Mouse (Mus musculus): Measurements from ENCODE around the gene Slc19a3. TPM values are rescaled to one million over a fixed set of nuclear protein-coding genes. Genes with fewer than 3 reads are reported as not detected.
"Not testable (repeated sequence)": the region's sequence is repeated elsewhere in the genome, so short reads cannot be mapped to it uniquely, and the experiment has no call there.

The Slc19a3 gene
- total RNA-seq, 2 experiments from 2014 or later = 0.16 to 0.30 TPM

DNA sequence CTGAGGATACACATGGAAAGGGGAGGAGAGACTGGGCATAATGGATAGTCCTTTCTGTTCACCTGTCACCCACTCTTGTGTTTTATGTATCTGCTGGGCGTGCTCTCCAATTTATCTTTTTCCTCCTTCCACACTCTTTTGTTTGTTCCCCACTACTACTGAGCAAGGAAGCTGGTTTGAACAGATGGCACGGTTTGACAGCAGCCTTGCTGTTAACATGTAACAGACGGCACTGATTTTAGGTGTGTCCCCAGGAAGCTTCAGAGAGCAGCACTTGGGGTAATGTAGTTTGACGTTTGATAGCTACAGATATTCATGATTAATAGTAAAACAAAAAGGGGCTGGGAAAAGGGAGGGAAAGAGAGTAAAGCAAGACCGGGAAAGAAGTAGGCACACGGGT, 30.8 kb downstream of the Slc19a3 start:
- DNase-seq (ENCODE audit: low spot score in 2 of 2) = no peak

DNA sequence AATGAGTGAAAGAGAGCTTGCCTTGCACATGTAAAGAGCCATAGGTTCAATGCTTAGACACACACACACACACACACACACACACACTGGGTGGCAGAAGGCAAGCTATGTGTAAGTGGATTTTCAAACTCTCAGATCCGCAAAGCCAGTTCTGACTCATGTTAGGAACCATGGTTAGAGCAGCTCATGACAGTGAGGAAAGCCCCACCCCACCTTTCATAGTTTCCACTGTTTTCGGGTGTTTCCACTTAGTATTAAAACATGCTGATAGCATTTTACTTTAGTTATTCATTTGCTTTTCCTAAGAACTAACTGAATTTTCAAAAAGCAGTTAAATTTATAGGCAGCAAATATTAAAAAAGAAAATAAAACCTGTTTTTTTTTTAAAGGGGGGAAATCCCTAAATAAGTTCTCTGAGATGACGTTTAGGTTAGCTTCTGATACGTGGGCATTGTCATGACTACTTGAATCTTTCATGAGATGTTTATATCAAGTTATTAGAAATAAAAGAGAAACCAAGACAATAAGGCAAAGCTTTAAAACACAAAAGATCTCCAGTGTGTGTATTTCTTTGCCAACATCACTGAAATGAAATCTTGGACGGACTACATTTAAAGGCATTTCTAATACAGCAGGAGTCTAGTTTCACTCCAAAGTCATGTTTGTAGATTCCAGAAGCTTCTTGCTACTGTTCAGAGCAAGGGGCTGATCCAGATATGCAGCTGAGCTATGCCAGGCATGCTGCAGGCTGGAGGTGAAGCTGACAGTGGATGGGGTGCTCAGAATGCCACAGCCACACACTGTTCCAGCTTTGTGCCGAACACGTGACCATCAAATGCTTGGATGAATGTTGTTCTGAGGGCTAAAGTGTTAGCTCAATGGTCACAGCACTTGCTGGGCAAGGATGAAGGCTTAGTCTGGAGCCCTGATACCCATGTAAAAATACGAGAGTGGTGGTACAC, 31.7 kb downstream of the Slc19a3 start:
- DNase-seq (ENCODE audit: low spot score in 2 of 2) = no peak

GRCm38 (mm10) chr1:83000306-83000705, 37.9 kb downstream of the Slc19a3 start, which contains the start of gene Gm47959:
Gene Gm47959, plus strand, starts transcription at chr1:83000548.
- DNase-seq (ENCODE audit: low spot score in 2 of 2) = not testable (repeated sequence)

DNA sequence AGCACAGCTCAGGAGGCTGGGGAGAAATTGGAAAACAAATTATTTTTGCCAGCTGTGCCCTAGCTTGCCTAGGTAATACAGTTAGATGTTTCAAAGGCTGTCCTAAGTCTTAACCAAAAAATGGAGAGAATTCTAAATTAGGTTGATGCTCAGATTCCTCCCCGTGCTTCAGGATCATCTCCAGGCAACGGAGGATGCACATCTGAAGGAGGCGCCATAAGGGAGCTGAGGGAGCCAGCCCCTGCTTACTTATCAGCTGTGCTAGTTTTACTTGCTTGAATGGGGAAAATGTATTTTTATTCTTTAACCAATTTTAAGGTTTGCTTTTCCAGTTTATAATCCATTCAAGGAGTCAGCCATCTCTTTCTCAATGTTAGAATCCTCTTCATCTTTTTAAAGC, 44.3 kb downstream of the Slc19a3 start:
- no peak for DNase-seq (ENCODE audit: low spot score in 2 of 2)

DNA sequence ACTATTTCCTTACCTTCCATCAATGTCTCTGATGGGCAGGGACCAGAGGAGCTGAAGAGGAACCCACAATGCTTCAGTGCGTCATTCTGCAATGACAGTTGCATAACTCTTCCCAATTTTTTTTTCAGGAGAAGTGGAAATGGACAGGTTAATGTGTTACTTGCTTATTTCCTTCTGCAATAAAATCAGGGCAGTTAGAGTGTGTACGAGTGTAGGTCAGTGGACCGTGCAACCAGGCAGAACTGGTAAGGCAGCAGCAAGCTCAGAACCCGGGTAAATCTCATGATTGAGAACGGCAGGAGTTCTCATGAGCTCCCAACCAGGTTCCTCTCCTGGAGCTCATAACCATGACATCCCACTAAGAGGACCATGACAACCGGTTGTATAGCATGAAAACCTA, 46.2 kb downstream of the Slc19a3 start:
- DNase-seq (ENCODE audit: low spot score in 2 of 2) = no peak

DNA sequence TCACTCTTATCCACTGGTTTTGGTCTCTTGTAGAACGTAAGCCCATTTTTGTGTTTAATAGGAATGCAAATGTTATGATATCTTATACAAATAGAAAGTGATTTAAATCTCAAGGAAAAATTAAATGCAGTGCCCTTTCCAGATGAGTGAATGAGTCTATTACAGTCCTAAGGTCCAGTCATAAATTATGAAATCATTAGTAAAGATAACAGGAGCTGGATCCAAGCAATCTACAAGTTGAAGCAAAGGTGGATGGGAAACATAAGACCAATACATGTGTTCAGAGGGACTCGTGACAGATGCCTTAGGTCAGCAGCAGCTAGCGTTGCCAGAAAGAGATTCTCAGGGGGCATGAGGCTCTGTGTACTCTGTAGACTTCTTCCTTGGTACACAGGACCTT, 46.7 kb downstream of the Slc19a3 start:
- no peak for DNase-seq (ENCODE audit: low spot score in 2 of 2)

- no peak for DNase-seq (ENCODE audit: low spot score in 2 of 2)
Observed at GRCm38 (mm10) chr1:82991062-82991461, 47.2 kb downstream of the Slc19a3 start.

DNA sequence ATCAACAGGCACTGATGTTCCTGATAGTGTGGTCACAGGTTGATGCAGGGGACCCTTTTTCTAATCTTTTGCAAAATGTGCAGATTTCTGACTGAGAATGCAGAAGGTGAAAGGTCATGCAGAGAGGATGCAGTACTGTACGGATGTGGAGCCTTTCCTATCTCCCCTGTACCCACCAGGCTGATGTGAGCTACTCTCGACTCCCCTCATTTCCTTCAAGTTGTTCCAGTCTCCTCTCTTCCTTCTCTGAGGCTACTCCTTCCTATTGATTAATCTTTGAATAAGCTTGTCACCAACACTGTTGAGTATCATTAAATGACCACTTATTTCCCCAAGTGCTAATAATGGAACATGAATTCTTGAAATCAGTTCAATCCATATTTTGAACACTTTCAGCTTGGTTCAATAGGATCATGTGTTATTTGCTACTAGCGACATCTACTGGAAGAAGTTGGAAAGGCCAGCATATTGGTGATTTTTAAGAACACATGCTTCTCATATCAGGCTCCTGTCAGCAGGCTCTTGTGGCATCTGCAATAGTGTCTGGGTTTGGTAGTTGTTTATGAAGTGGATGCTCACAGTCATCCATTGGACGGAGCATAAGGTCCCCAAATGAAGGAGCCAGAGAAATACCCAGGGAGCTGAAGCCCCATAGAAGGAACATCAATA, 50.6 kb downstream of the Slc19a3 start:
- peak in 1 of 2 experiments; percentile 46 for DNase-seq (ENCODE audit: low spot score in 2 of 2)

- no peak for DNase-seq (ENCODE audit: low spot score in 2 of 2)
Observed at GRCm38 (mm10) chr1:82986738-82987137, 51.5 kb downstream of the Slc19a3 start.

DNA sequence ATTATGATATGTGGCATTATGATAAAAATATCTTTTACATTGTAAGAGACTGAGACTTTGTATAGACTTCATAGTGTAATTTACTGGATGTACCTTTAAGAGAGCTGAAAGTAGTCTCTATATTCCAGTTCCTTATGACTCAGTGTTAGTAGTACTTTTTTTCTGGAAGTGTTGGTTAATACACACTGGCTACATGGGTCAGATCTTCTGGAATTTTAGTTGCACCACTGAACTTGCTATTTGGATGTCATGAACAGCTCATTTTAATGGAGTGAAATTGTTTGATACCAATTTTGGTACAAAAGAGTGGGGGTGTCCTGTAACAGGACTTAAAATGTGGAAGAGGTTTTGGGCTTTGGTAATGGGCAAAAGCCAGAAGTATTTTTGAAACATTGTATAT, 60.4 kb downstream of the Slc19a3 start:
- no peak for DNase-seq (ENCODE audit: low spot score in 2 of 2)

DNA sequence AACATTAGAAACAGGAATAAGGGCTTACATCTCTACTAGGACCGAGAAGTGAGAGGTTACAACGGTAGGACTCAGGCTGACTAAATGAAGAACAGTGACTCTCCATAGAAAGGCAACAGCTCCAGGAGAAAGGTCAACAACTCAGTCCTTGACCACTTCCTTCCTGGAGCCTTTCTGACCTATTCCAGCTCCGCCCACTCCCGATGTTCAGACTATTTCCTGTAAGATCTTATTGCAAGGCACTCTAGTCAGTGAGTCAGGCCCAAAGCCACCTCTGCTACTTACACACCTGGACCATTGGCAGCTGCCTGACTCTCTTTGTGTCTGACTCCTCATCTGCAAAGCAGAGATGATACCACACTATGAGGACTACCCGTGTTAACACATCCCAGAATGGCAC, 62.5 kb downstream of the Slc19a3 start:
- DNase-seq (ENCODE audit: low spot score in 2 of 2) = no peak

DNA sequence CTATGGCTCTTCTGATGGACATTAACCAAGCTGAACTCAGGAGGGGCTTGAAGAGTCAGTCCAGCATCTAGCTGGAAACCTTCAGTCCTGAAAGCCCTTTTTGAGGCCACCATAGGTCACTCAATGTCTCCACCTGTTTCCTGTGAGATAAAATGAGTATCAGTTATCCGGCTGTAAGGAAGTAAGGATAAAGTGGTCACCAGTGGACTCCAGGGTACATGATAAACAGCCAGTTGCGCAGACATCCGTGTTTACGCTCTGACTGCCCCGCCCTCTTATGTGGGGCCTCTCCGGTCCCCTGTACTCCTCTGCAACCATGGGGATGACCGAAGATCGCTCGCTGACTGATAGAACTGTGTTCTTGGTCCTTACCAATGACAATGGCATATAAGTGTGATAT, 63.9 kb downstream of the Slc19a3 start:
- DNase-seq (ENCODE audit: low spot score in 2 of 2) = no peak

DNA sequence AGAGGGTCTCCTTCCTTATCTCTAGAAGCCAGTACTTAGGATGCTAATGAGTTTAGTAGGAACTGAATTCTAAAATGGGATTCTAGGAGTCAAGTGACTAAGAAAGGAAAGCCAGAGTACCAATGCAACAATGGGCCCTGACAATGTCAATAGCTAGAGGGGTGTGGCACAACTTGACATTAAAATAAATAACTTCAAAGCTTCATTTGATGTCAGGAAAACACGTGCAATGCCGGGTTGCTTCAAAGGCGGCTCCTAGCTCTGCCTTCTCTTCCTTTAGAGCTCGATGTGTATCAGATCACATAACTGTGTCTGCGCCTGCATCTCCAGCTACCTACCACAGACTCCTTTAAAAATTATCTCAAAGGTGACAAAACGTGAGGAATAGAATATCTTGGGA, 64.3 kb downstream of the Slc19a3 start:
- no peak for DNase-seq (ENCODE audit: low spot score in 2 of 2)

- no peak for DNase-seq (ENCODE audit: low spot score in 2 of 2)
Observed at GRCm38 (mm10) chr1:82973244-82973643, 65.0 kb downstream of the Slc19a3 start.

- peak in 1 of 2 experiments; percentile 27 for DNase-seq (ENCODE audit: low spot score in 2 of 2)
Observed at GRCm38 (mm10) chr1:82972046-82972445, 66.2 kb downstream of the Slc19a3 start.

DNA sequence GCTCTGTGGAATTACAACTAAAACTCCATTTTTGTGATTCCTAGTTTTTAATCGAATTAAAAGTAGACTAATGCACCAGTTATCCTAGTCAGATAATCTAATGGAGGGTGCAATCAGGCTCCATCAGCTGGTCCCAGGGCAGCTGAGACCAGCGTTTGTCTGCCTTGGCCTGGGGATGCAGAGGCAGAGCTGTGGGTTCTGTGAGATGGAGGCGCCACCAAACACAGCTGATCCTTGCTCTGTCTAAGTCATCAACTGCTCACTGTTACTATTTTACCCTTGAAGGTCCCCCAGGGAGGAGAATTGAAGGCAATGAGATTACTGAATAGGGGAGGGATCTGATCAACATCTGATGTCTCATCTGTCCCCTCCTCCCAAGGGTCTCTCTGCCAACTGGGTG, 71.8 kb downstream of the Slc19a3 start:
- no peak for DNase-seq (ENCODE audit: low spot score in 2 of 2)

Other genes with a start within 250 kb of the Slc19a3 start
- gene Agfg1, start 199.0 kb downstream of the Slc19a3 start, total RNA-seq (2021) = 10 to 100 TPM; 47.9 to 54.4 TPM
- not detected for gene A030005L19Rik, start 125.1 kb downstream of the Slc19a3 start, total RNA-seq (2021)
- not detected for gene A030014E15Rik, start 113.5 kb downstream of the Slc19a3 start, total RNA-seq (2021)
- gene Gm6217, start 107.0 kb downstream of the Slc19a3 start, total RNA-seq (2021) = not detected
- not detected for gene A030003K21Rik, start 95.1 kb downstream of the Slc19a3 start, total RNA-seq (2021)
- not detected for gene Gm7544, start 82.4 kb downstream of the Slc19a3 start, total RNA-seq (2021)
- not detected for gene Gm47955, start 78.2 kb downstream of the Slc19a3 start, total RNA-seq (2021)
- gene Gm47959, start 37.9 kb downstream of the Slc19a3 start, total RNA-seq (2021) = not detected
- gene Krtap28-10, start 4.0 kb upstream of the Slc19a3 start, total RNA-seq (2021) = not detected
- not detected for gene Gm47969, start 6.5 kb upstream of the Slc19a3 start, total RNA-seq (2021)
- not detected for gene A030005K14Rik, start 20.9 kb upstream of the Slc19a3 start, total RNA-seq (2021)
- gene Krtap28-13, start 22.5 kb upstream of the Slc19a3 start, total RNA-seq (2021) = not detected
- not detected for gene Ccl20, start 78.3 kb upstream of the Slc19a3 start, total RNA-seq (2021)
- gene Daw1, start 121.3 kb upstream of the Slc19a3 start, total RNA-seq (2021) = not detected